Mouse (Mus musculus) limb, embryonic 14.5 days (tissue): ENCODE measurements at regions not wholly inside any gene's neighbourhood (a gene's known extent, or its start where the extent isn't known, plus 50 kb on each side); places are given as distances from the start of the nearest gene placed in this dataset.
A peak's percentile ranks its signal among the peaks of the same experiment; 100 is the strongest.

Experiments used
- ATAC-seq: fragments of 200-750 bp; cut with Nextera tagmentation; 2 replicates; pipeline ENCODE4 v1.8.0; 2017; ENCODE audit warnings: low read depth, moderate number of reproducible peaks, moderate TSS enrichment; ENCODE audit not compliant: low FRiP score
- DNase-seq: peaks from one replicate; pipeline ENCODE4 v3.0.0-alpha.2; 2015; ENCODE audit warnings: low spot score
- H3K27ac ChIP-seq: fragments of 300-500 bp; sonication (generic); replicated peaks from 2 replicates; pipeline ENCODE4 v1.5.1; 2014; ENCODE audit warnings: low read depth, mild to moderate bottlenecking, low read length, moderate library complexity, mixed read lengths
- H3K27me3 ChIP-seq: fragments of 300-500 bp; sonication (generic); 2 replicates; pipeline ENCODE4 v1.6.1; 2014; ENCODE audit warnings: low read length, mixed read lengths; ENCODE audit not compliant: control insufficient read depth, insufficient read depth
- H3K36me3 ChIP-seq: fragments of 300-500 bp; sonication (generic); 2 replicates; pipeline ENCODE4 v1.6.1; 2014; ENCODE audit warnings: mild to moderate bottlenecking, low read length, moderate library complexity, mixed read lengths; ENCODE audit not compliant: control insufficient read depth, insufficient read depth
- H3K4me1 ChIP-seq: fragments of 300-500 bp; sonication (generic); 2 replicates; pipeline ENCODE4 v1.6.1; 2014; ENCODE audit warnings: antibody characterized with exemption, low read length, mixed read lengths; ENCODE audit not compliant: control insufficient read depth, insufficient read depth
- H3K4me2 ChIP-seq: fragments of 300-500 bp; sonication (generic); replicated peaks from 2 replicates; pipeline ENCODE4 v1.6.1; 2014; ENCODE audit warnings: low read depth, mild to moderate bottlenecking, low read length, moderate library complexity; ENCODE audit not compliant: severe bottlenecking
- H3K4me3 ChIP-seq: fragments of 300-500 bp; sonication (generic); replicated peaks from 2 replicates; pipeline ENCODE4 v1.5.1; 2014; ENCODE audit warnings: low read length
- H3K9ac ChIP-seq: fragments of 300-500 bp; sonication (generic); 2 replicates; pipeline ENCODE4 v1.6.1; 2014; ENCODE audit warnings: mild to moderate bottlenecking, low read depth, low read length, moderate library complexity; ENCODE audit not compliant: severe bottlenecking
- H3K9me3 ChIP-seq: fragments of 300-500 bp; sonication (generic); 2 replicates; pipeline ENCODE4 v1.6.1; 2016; ENCODE audit warnings: low read length; ENCODE audit not compliant: control insufficient read depth
- POLR2A ChIP-seq: fragments of 200-500 bp; IDR thresholded peaks from 2 replicates; pipeline ENCODE4 v1.8.0; 2012; ENCODE audit warnings: inconsistent platforms, mild to moderate bottlenecking, moderate library complexity, borderline replicate concordance; ENCODE audit not compliant: insufficient read depth, insufficient read length; ENCODE audit errors: extremely low read depth
- WGBS: fragments of 180-500 bp; shearing (Covaris S2); extraction: QIAGEN DNeasy Blood & Tissue Kit; methylation state at CpG from one replicate; pipeline ENCODE4 v1.1.7; 2014; 5-methylcytosine and 5-hydroxymethylcytosine counted together

- no peak for TF ChIP-seq POLR2A
- DNase-seq (no peak), ATAC-seq (no peak)
- Histone ChIP-seq H3K9me3 (no peaks in the 10 kb centered on the region), H3K4me2 (no peak overlapping the region), H3K27ac (no peak overlapping the region), H3K4me1 (peaks cover 29% of the 10 kb centered on the region), H3K36me3 (no peaks in the 10 kb centered on the region), H3K9ac (no peak overlapping the region), H3K27me3 (no peaks in the 10 kb centered on the region), H3K4me3 (no peak overlapping the region)
- WGBS, result 28% methylated on average over 5 of the region's 5 CpGs
These were observed 95.3 kb upstream of the Ccnd2 start for GRCm38 (mm10) chr6:127247343-127247742.

- ATAC-seq, result no peak
- Histone ChIP-seq H3K27ac (peak overlapping the region; percentile 89), H3K9me3 (no peaks in the 10 kb centered on the region), H3K27me3 (no peaks in the 10 kb centered on the region), H3K4me2 (no peak overlapping the region; the same call in 1 of the 2 replicates), H3K4me3 (no peak overlapping the region), H3K36me3 (no peaks in the 10 kb centered on the region), H3K4me1 (peaks cover 33% of the 10 kb centered on the region), H3K9ac (no peak overlapping the region)
- no peak for DNase-seq
- TF ChIP-seq POLR2A, result no peak
- 41% methylated on average over 8 of the region's 8 CpGs for WGBS
These were observed 98.3 kb upstream of the Ccnd2 start for GRCm38 (mm10) chr6:127250181-127250873.

GRCm38 (mm10) chr6:127250874-127251670 lies 99.1 kb upstream of the Ccnd2 start:
- peak overlapping the region; percentile 38; the same call in 1 of the 2 replicates for H3K9ac ChIP-seq
- no peaks in the 10 kb centered on the region for H3K27me3 ChIP-seq
- H3K4me1 ChIP-seq, result peaks cover 33% of the 10 kb centered on the region
- no peaks in the 10 kb centered on the region for H3K9me3 ChIP-seq
- peak; percentile 39; the same call in 1 of the 2 replicates for ATAC-seq
- peak overlapping the region; percentile 46 for H3K4me2 ChIP-seq
- peak; percentile 14 for DNase-seq
- H3K4me3 ChIP-seq, result peak overlapping the region; percentile 16
- H3K36me3 ChIP-seq, result no peaks in the 10 kb centered on the region
- WGBS, result 5% methylated on average over 11 of the region's 11 CpGs
- H3K27ac ChIP-seq, result peak overlapping the region; percentile 89
- no peak for TF ChIP-seq POLR2A

GRCm38 (mm10) chr6:127251671-127251985 lies 99.6 kb upstream of the Ccnd2 start:
- Histone ChIP-seq H3K4me3 (peak overlapping the region; percentile 16), H3K4me1 (peaks cover 33% of the 10 kb centered on the region), H3K4me2 (peak overlapping the region; percentile 46), H3K27ac (peak overlapping the region; percentile 89), H3K36me3 (no peaks in the 10 kb centered on the region), H3K9ac (peak overlapping the region; percentile 38), H3K27me3 (no peaks in the 10 kb centered on the region), H3K9me3 (no peaks in the 10 kb centered on the region)
- DNase-seq (no peak), ATAC-seq (0 out of 2 replicates have a peak, but pooled peaks have one; percentile 28)
- TF ChIP-seq POLR2A, result no peak
- 3% methylated on average over 5 of the region's 5 CpGs for WGBS

- 13% methylated on average over 3 of the region's 3 CpGs for WGBS
- Histone ChIP-seq H3K4me1 (peaks cover 33% of the 10 kb centered on the region), H3K9ac (peak overlapping the region; percentile 38)
These were observed 100.2 kb upstream of the Ccnd2 start for GRCm38 (mm10) chr6:127252000-127252721.

More at GRCm38 (mm10) chr6:127252000-127252721, 100.2 kb upstream of the Ccnd2 start:
- Histone ChIP-seq H3K36me3 (no peaks in the 10 kb centered on the region), H3K4me3 (peak overlapping the region; percentile 16), H3K27me3 (no peaks in the 10 kb centered on the region), H3K9me3 (no peaks in the 10 kb centered on the region), H3K27ac (peak overlapping the region; percentile 89), H3K4me2 (peak overlapping the region; percentile 46)
- ATAC-seq (peak; percentile 86), DNase-seq (peak; percentile 67)
- no peak for TF ChIP-seq POLR2A
